Mouse (Mus musculus) CH12.LX (cell line): Measurements from ENCODE around the gene Olfr766-ps1.

Experiments
- CHD1 ChIP-seq: IDR thresholded peaks from 2 replicates; pipeline ENCODE4 v1.6.1; 2012; ENCODE audit warnings: low read depth, low read length, improper control_type of control experiment, inconsistent platforms
- CTCF ChIP-seq, 2 experiments: IDR thresholded peaks in 1 of 2; conservative IDR thresholded peaks in 1 of 2; 2 replicates each; pipeline ENCODE4 v1.5.1; 2011 to 2012; ENCODE audit warnings: low read depth in 2 of 2, low read length in 2 of 2, improper control_type of control experiment in 1 of 2, inconsistent platforms in 1 of 2, mild to moderate bottlenecking in 1 of 2, moderate library complexity in 1 of 2
- E2F4 ChIP-seq: IDR thresholded peaks from 2 replicates; pipeline ENCODE4 v1.6.1; 2011; ENCODE audit warnings: low read depth, low read length, improper control_type of control experiment; ENCODE audit not compliant: insufficient replicate concordance
- ETS1 ChIP-seq: conservative IDR thresholded peaks from 2 replicates; pipeline ENCODE4 v1.6.1; 2012; ENCODE audit warnings: low read depth, mild to moderate bottlenecking, inconsistent platforms, low read length, improper control_type of control experiment, moderate library complexity
- MAFK ChIP-seq: IDR thresholded peaks from 2 replicates; pipeline ENCODE4 v1.6.1; 2011; ENCODE audit warnings: low read length, improper control_type of control experiment; ENCODE audit not compliant: insufficient replicate concordance
- POLR2A ChIP-seq: IDR thresholded peaks from 2 replicates; pipeline ENCODE4 v1.6.1; 2011; ENCODE audit warnings: low read depth, mild to moderate bottlenecking, improper control_type of control experiment, low read length
- TBP ChIP-seq: conservative IDR thresholded peaks from 2 replicates; pipeline ENCODE4 v1.6.1; 2011; ENCODE audit warnings: low read depth, low read length, improper control_type of control experiment

DNA sequence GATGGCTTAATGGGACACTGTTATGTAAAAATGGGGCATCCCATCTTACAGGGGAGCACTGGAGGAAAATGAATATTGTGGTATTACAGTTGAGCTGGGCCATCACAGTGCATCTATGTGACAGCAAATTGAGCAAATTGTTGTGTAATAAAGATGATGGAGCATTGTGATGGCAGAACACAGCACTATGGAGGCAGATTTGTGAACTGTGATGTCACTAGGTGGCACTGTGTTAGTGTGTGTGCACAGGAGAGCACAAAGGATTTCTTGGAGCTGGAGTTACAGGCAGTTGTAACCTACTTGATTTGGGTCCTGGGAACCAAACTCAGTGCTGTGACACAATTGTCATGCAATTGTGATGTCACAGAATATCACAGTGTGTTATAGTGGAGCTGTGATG is 45.5 kb downstream of the Olfr766-ps1 start:
- TF ChIP-seq E2F4 (no peak), CTCF (conservative IDR thresholded peaks at IDR 0.05 in 1 of 2, IDR thresholded peaks at IDR 0.05 in 1 of 2; ENCODE audit: low read depth in 2 of 2, low read length in 2 of 2) (peak; percentile 20 to 52; a peak in 2 of 4 replicates), ETS1 (no peak), POLR2A (no peak), MAFK (no peak), TBP (no peak), CHD1 (no peak)
